Mouse (Mus musculus): Measurements from ENCODE around the gene Sec14l2. TPM values are rescaled to one million over a fixed set of nuclear protein-coding genes. Genes with fewer than 3 reads are reported as not detected.
"Not testable (repeated sequence)": the region's sequence is repeated elsewhere in the genome, so short reads cannot be mapped to it uniquely, and the experiment has no call there.

Sec14l2 gene
- polyA plus RNA-seq, 1 experiment from 2014 or later = 2.3 TPM

GRCm38 (mm10) chr11:4147098-4147497 is 23.9 kb upstream of the Sec14l2 start:
- H3K27me3 ChIP-seq = no peaks in the 10 kb centered on the region
- 0 out of 2 replicates have a peak overlapping the region, but pooled peaks have one; percentile 5 for H3K9ac ChIP-seq
- no peak overlapping the region for H3K4me2 ChIP-seq
- H3K36me3 ChIP-seq = peaks cover 30% of the 10 kb centered on the region
- 79% methylated on average over 10 of the region's 10 CpGs for WGBS
- no peak overlapping the region for H3K27ac ChIP-seq
- no peaks in the 10 kb centered on the region for H3K9me3 ChIP-seq
- no peaks in the 10 kb centered on the region for H3K4me1 ChIP-seq (replicated peaks)
- no peak overlapping the region for H3K4me3 ChIP-seq
- no peak for ATAC-seq (ENCODE audit: low FRiP score)

- H3K27me3 ChIP-seq = no peaks in the 10 kb centered on the region
- no peak overlapping the region for H3K27ac ChIP-seq
- peaks cover 37% of the 10 kb centered on the region for H3K36me3 ChIP-seq
- no peaks in the 10 kb centered on the region for H3K4me1 ChIP-seq (replicated peaks)
- H3K4me3 ChIP-seq = no peak overlapping the region
- 78% methylated on average over 6 of the region's 6 CpGs for WGBS
- H3K9me3 ChIP-seq = no peaks in the 10 kb centered on the region
- peak overlapping the region; percentile 35; the same call in 1 of the 2 replicates for H3K9ac ChIP-seq
- no peak for ATAC-seq (ENCODE audit: low FRiP score)
- no peak overlapping the region for H3K4me2 ChIP-seq
Measured at GRCm38 (mm10) chr11:4146381-4146780, 23.2 kb upstream of the Sec14l2 start.

- 92% methylated on average over 21 of the region's 21 CpGs for WGBS
- H3K9me3 ChIP-seq = no peaks in the 10 kb centered on the region
- peaks cover 66% of the 10 kb centered on the region for H3K36me3 ChIP-seq
- H3K4me1 ChIP-seq (replicated peaks) = no peaks in the 10 kb centered on the region; the same call in 1 of the 2 replicates
- H3K4me3 ChIP-seq = no peak overlapping the region
- no peak overlapping the region for H3K9ac ChIP-seq
- ATAC-seq (ENCODE audit: low FRiP score) = no peak
- H3K27ac ChIP-seq = peak overlapping the region; percentile 4; the same call in 1 of the 2 replicates
- no peak overlapping the region for H3K4me2 ChIP-seq
- H3K27me3 ChIP-seq = no peaks in the 10 kb centered on the region
Measured at GRCm38 (mm10) chr11:4143281-4144062, 20.3 kb upstream of the Sec14l2 start.

GRCm38 (mm10) chr11:4142352-4142751 is 19.1 kb upstream of the Sec14l2 start:
- 91% methylated on average over 4 of the region's 4 CpGs for WGBS
- H3K36me3 ChIP-seq = peaks cover 73% of the 10 kb centered on the region

GRCm38 (mm10) chr11:4141505-4141904 is 18.3 kb upstream of the Sec14l2 start:
- no peak overlapping the region for H3K9ac ChIP-seq
- H3K4me3 ChIP-seq = no peak overlapping the region
- H3K27ac ChIP-seq = no peak overlapping the region
- peaks cover 77% of the 10 kb centered on the region for H3K36me3 ChIP-seq
- H3K4me1 ChIP-seq (replicated peaks) = peaks cover 19% of the 10 kb centered on the region
- no peaks in the 10 kb centered on the region for H3K9me3 ChIP-seq
- no peak for ATAC-seq (ENCODE audit: low FRiP score)
- H3K27me3 ChIP-seq = no peaks in the 10 kb centered on the region
- H3K4me2 ChIP-seq = no peak overlapping the region

More at GRCm38 (mm10) chr11:4142352-4142751, 19.1 kb upstream of the Sec14l2 start:
- Histone ChIP-seq H3K9me3 (no peaks in the 10 kb centered on the region), H3K4me1 (replicated peaks) (peaks cover 11% of the 10 kb centered on the region), H3K4me2 (no peak overlapping the region), H3K9ac (no peak overlapping the region), H3K4me3 (no peak overlapping the region), H3K27ac (no peak overlapping the region), H3K27me3 (no peaks in the 10 kb centered on the region)
- ATAC-seq (ENCODE audit: low FRiP score) = no peak

GRCm38 (mm10) chr11:4138964-4139363 is 15.7 kb upstream of the Sec14l2 start:
- 67% methylated on average over 2 of the region's 2 CpGs for WGBS
- H3K4me1 ChIP-seq (replicated peaks) = peaks cover 33% of the 10 kb centered on the region
- ATAC-seq (ENCODE audit: low FRiP score) = no peak
- no peak overlapping the region for H3K4me3 ChIP-seq
- H3K9me3 ChIP-seq = no peaks in the 10 kb centered on the region
- no peak overlapping the region for H3K4me2 ChIP-seq
- no peaks in the 10 kb centered on the region for H3K27me3 ChIP-seq
- peak overlapping the region; percentile 31; the same call in 1 of the 2 replicates for H3K9ac ChIP-seq
- peaks cover 69% of the 10 kb centered on the region for H3K36me3 ChIP-seq
- H3K27ac ChIP-seq = no peak overlapping the region

GRCm38 (mm10) chr11:4134986-4135935 is 12.0 kb upstream of the Sec14l2 start, which contains the start of gene Rnf215:
TSS of gene Rnf215 (plus strand) at chr11:4135202.
- Histone ChIP-seq H3K36me3 (peaks cover 32% of the 10 kb centered on the region), H3K4me3 (peak within 1 kb of the TSS; percentile 83)
- WGBS = 2% methylated on average over 63 of the region's 66 CpGs

GRCm38 (mm10) chr11:4134400-4134799 is 11.2 kb upstream of the Sec14l2 start:
- H3K9me3 ChIP-seq = no peaks in the 10 kb centered on the region
- H3K4me2 ChIP-seq = peak overlapping the region; percentile 79; the same call in 1 of the 2 replicates
- peak overlapping the region; percentile 83; the same call in 1 of the 2 replicates for H3K4me3 ChIP-seq
- peaks cover 24% of the 10 kb centered on the region for H3K36me3 ChIP-seq
- H3K4me1 ChIP-seq (replicated peaks) = peaks cover 33% of the 10 kb centered on the region
- ATAC-seq (ENCODE audit: low FRiP score) = no peak
- peak overlapping the region; percentile 93; the same call in 1 of the 2 replicates for H3K27ac ChIP-seq
- no peaks in the 10 kb centered on the region for H3K27me3 ChIP-seq
- H3K9ac ChIP-seq = peak overlapping the region; percentile 97; the same call in 1 of the 2 replicates
- WGBS = 63% methylated on average over 6 of the region's 6 CpGs

More at GRCm38 (mm10) chr11:4134986-4135935, 12.0 kb upstream of the Sec14l2 start, which contains the start of gene Rnf215:
- no peaks in the 10 kb centered on the region for H3K27me3 ChIP-seq
- peak within 1 kb of the TSS; percentile 93 for H3K27ac ChIP-seq
- ATAC-seq (ENCODE audit: low FRiP score) = peak; percentile 92
- H3K4me1 ChIP-seq (replicated peaks) = peaks cover 33% of the 10 kb centered on the region
- H3K9me3 ChIP-seq = no peaks in the 10 kb centered on the region
- H3K4me2 ChIP-seq = peak within 1 kb of the TSS; percentile 79
- peak within 1 kb of the TSS; percentile 97 for H3K9ac ChIP-seq

- Histone ChIP-seq H3K9me3 (no peaks in the 10 kb centered on the region), H3K27me3 (no peaks in the 10 kb centered on the region), H3K9ac (no peak overlapping the region), H3K4me1 (replicated peaks) (peaks cover 33% of the 10 kb centered on the region), H3K27ac (no peak overlapping the region), H3K36me3 (peaks cover 15% of the 10 kb centered on the region), H3K4me3 (no peak overlapping the region), H3K4me2 (no peak overlapping the region)
- no peak for ATAC-seq (ENCODE audit: low FRiP score)
- WGBS = 59% methylated on average over 3 of the region's 3 CpGs
Measured at GRCm38 (mm10) chr11:4133450-4133849, 10.2 kb upstream of the Sec14l2 start.

- not testable (repeated sequence) for H3K4me2 ChIP-seq; H3K36me3 ChIP-seq; H3K27ac ChIP-seq; H3K4me3 ChIP-seq; ATAC-seq (ENCODE audit: low FRiP score); H3K4me1 ChIP-seq (replicated peaks); H3K9ac ChIP-seq; H3K27me3 ChIP-seq
- peaks cover 12% of the 10 kb centered on the region; the same call in 1 of the 2 replicates for H3K9me3 ChIP-seq
- whole genome bisulfite sequencing = 93% methylated on average over 4 of the region's 4 CpGs
Measured at GRCm38 (mm10) chr11:4128461-4128860, 5.2 kb upstream of the Sec14l2 start.

- Histone ChIP-seq H3K4me1 (replicated peaks) (no peaks in the 10 kb centered on the region), H3K27ac (no peak overlapping the region), H3K4me3 (no peak overlapping the region), H3K27me3 (no peaks in the 10 kb centered on the region), H3K9ac (no peak overlapping the region), H3K36me3 (no peaks in the 10 kb centered on the region), H3K4me2 (no peak overlapping the region), H3K9me3 (peaks cover 12% of the 10 kb centered on the region; the same call in 1 of the 2 replicates)
- ATAC-seq (ENCODE audit: low FRiP score) = no peak
- WGBS = 97% methylated on average over 1 of the region's 1 CpGs
Measured at GRCm38 (mm10) chr11:4127059-4127458, 3.8 kb upstream of the Sec14l2 start.

GRCm38 (mm10) chr11:4123922-4124321 is 707 bp upstream of the Sec14l2 start:
- Histone ChIP-seq H3K9me3 (peaks cover 12% of the 10 kb centered on the region; the same call in 1 of the 2 replicates), H3K4me2 (no peak overlapping the region), H3K4me3 (no peak overlapping the region), H3K27me3 (peaks cover 22% of the 10 kb centered on the region), H3K27ac (no peak overlapping the region), H3K4me1 (replicated peaks) (peaks cover 4% of the 10 kb centered on the region), H3K36me3 (no peaks in the 10 kb centered on the region), H3K9ac (no peak overlapping the region)
- 65% methylated on average over 5 of the region's 5 CpGs for WGBS
- no peak for ATAC-seq (ENCODE audit: low FRiP score)
